Mouse (Mus musculus) C2C12 (cell line): ENCODE measurements around the gene Nr1d1.

Experiments
- CTCF ChIP-seq: IDR thresholded peaks from one replicate; pipeline ENCODE4 v1.5.1; 2011; ENCODE audit not compliant: control insufficient read depth, insufficient read depth, insufficient read length
- MAX ChIP-seq: IDR thresholded peaks from one replicate; pipeline ENCODE4 v1.6.1; 2011; ENCODE audit warnings: mild to moderate bottlenecking, control low read depth
- MYOD1 ChIP-seq: IDR thresholded peaks from one replicate; pipeline ENCODE4 v1.6.1; 2011; ENCODE audit warnings: low read depth; ENCODE audit not compliant: control insufficient read depth, insufficient read length

DNA sequence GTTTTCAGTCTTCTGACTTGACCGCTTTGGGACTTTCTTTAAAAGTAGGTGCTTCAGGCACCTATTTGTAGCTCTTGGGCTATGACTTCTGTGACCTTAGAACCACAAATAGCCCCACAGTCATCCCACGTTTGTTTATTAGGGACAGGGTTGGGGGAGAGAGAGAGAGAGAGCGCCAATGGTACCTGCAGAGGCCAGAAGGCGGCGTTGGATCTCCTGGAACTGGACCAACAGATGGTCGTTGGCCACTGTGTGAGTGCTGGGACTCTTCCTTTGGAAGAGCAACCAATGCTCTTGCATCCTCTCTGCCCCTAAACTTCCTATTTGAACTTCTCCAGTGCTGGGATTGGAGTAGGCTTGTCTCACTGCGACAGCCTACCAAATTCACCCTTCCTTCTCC lies 12.1 kb upstream of the Nr1d1 start:
- TF ChIP-seq CTCF, result no peak
- TF ChIP-seq MYOD1, result no peak
- TF ChIP-seq MAX, result no peak
